Mouse (Mus musculus): ENCODE data around the gene Ppt2.

Gene Ppt2

DNA sequence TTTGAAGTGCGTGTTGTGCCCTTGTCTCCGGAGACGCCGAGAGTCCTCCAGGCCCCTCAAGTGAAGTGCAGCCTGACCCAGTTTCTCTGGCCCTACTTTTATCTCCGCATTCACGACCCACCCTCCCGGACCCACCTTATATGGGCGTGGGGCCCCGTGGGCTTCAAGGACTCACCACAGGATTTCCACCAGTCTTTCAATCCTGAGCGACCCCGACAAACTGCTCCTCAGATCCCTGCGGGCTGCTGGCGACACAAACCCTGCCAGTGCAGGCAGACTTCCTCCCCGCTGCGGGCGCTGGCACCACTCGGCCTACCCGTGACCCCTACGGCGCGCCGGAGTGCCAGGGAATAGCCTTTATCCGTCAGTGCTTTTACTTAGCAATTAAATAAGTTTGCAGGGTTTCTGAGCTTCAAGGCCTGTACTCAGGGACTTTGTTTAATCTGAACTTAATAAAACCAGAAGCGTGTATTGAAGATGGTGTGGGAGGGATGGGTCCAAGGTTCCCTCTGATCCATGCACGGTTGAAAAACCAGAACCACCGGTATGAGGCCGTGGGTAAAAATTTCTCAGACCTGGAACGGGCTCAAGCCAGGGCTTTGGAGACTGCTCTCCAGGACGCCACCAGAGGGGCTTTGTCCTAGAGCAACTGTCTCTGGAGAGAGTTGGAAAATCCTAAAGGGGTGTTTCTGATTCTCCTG is at the start of gene Ppt2:
Ppt2 (minus strand) TSS at position 568 of the 701 bp plus-strand sequence.
- no peak for DNase-seq (ENCODE audit: low read depth)

DNA sequence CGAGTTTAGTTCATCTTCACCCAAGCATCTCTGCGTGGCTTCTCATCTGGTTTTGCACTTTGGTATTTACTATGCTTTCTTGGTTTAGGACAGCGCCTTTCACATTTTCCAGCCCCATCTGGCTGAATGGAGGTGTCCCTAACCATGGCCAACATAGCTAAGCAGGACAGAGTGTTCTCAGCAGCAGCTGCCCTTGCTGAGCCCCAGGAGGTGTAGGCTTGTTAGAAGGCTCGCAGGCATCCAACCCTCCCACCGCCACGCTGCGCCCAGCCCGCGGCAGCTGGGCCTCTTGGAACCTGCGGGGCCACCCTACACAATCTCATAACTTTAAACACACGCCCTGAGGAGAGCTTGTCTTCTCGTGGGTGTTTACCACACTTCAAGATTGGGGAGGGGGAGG is 48.4 kb upstream of the Ppt2 start:
- DNase-seq (ENCODE audit: low read depth), result no peak

DNA sequence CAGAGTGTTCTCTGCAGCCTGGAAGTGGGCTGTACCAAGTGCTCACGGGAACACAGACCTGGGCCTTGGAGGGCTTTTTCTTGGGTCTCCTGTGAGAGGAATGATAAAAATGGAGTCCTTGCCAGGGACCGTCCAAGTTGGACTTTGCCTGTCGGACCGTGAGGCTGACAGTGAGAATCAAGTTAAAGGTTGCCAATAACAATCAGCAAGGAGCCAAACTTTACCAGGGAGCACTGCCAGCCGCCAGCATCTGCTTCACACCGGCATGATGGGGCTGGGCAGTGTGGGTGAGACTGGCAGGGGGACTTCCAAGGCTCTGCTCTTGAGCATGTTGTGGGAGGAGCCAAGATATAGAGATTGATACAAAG is 47.8 kb upstream of the Ppt2 start:
- DNase-seq (ENCODE audit: low read depth), result no peak

DNA sequence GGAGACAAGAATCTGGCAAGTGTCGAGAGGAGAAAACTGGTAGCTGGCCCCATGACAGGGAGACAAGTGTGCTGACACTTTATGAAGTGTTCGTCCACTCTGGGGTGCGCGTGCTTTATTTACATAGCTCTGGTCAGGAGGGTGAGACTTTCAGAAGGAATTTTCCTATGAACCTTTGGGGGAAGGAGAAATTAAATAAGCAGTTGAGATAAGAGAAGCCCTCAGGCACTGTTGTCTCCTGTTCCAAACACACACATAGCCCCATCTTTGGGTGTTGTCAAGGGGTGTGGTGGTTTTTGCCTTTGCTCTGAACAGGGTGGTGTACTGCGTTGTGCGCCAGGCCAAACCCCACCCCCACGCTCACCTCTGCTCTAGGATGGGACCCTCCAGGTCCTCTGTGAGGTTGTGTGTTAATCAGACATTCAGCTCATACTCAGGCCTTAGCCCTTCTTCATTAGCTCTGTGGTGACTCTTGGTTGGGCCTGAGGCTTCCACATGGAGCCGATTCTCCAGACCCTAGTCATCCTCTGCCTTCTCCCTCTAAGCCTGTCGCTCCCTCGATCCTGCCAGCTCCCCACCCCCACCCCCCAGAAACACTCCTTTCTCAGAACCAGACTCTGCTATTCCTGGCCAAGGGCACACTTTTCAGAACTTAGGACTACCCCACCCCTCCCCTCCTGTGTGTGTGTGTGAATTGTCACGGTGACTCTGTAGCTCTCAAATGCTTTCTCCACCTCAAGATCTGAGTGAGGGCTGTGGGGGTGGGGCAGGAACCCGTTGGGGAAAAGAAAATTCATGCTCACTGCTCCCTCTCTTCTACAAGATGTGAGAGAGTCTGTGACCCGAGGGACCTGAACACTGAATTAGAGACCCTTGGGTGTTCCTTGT is 47.1 kb upstream of the Ppt2 start:
- DNase-seq (ENCODE audit: low read depth), result no peak

DNA sequence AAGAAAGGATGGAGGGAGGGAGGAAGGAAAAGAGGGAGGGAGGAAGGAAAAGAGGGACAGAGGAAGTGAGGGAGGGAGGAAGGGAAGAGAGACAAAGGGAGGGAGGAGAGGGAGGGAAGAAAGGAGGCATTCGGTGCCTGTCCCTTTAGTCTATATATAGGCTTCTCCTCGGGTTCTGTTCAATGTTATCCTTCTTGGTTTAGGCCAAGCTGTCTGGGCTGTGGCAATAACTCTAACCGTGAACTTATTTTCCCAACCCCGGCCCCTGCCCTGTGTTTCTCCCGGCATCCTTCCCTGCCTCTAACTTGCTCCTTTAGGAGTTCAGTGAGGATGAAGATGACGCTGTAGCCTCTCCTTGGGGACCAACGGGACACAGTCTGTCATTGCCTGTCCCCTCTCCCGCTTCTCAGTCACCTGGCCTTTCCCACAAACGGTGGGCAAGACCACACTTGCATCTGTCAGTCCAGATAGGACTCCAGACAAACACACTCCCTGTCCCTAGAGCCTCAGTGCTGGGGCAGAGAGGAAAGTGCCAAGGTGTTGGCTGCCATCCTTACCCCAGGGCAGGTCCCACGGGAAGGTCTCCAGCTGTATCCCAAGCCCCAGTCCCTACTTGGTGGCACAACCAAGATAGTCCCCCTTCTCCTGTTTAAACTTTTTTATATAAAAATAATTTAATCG is 46.4 kb upstream of the Ppt2 start:
- no peak for DNase-seq (ENCODE audit: low read depth)

DNA sequence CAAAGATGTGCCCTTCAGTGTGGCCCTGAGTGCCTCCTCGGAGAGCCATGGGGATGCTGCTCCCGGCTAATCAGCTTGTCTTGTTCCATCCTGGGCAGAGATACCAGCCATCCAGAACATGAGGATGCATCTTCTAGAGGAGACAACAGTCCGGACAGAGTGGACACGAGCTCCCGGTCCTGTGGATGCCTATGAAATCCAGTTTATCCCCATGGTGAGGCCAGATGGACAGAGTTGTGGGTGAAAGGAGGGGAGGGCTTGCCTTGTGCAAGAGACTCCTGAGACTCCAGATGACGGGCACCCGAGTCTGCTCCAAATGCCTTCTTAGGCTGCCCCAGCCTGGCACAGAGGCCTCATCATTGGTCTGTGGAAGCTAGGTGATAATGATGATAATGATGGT is 44.8 kb upstream of the Ppt2 start:
- no peak for DNase-seq (ENCODE audit: low read depth)

DNA sequence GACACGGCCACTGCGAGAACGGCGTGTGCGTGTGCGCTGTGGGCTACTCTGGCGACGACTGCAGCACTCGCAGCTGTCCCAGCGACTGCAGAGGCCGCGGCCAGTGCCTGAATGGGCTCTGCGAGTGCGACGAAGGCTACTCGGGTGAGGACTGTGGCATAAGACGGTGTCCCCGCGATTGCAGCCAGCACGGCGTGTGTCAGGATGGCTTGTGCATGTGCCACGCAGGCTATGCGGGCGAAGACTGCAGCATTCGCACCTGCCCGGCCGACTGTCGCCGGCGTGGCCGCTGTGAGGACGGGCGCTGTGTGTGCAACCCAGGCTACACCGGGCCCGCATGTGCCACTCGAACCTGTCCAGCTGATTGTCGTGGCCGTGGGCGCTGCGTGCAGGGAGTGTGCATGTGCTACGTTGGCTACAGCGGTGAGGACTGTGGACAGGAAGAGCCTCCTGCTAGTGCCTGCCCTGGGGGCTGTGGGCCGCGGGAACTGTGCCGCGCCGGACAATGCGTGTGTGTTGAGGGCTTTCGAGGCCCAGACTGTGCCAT is 44.0 kb upstream of the Ppt2 start:
- DNase-seq (ENCODE audit: low read depth), result no peak

DNA sequence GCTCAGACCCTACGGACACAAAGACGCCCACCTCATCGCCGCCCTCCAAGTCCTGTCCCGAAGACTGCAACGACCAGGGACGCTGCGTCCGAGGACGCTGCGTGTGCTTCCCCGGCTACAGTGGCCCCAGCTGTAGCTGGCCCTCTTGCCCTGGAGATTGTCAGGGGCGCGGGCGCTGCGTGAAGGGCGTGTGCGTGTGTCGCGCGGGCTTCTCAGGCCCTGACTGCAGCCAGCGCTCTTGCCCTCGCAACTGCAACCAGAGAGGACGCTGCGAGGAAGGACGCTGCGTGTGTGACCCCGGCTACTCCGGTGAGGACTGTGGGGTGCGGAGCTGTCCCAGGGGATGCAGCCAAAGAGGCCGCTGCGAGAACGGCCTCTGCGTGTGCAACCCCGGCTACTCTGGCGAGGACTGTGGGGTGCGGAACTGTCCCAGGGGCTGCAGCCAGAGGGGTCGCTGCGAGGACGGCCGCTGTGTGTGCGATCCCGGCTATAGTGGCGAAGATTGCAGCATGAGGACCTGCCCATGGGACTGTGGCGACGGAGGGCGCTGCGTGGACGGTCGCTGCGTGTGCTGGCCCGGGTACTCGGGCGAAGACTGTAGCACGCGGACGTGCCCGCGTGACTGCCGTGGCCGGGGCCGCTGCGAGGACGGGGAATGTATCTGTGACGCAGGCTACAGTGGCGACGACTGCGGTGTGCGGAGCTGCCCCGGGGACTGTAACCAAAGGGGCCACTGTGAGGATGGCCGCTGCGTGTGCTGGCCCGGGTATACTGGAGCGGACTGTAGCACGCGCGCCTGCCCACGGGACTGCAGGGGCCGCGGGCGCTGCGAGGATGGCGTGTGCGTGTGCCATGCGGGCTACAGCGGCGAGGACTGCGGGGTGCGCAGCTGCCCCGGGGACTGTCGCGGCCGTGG is 43.1 kb upstream of the Ppt2 start:
- no peak for DNase-seq (ENCODE audit: low read depth)

DNA sequence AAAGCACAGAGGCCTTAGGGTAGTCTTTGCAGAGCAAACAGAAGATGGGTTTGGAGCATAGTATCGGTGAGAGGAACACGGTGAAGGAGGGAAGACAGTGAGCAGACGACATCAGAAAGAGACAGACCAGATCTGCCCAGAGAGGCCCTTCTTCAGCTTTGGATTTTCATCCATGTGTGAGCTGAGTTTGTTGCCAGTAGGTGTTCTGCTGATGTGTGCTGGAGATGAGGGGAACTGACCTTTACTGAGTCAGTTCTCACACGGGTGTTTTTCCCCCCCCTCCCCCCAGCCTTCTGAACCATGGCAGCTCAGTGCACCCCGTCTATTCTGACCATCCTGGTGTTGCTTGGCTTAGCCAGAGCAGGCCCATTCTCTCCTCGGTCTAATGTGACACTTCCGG is 41.9 kb upstream of the Ppt2 start, which contains the start of gene Tnxb:
Tnxb (plus strand) TSS at position 301 of the 400 bp plus-strand sequence.
- DNase-seq (ENCODE audit: low read depth), result no peak

DNA sequence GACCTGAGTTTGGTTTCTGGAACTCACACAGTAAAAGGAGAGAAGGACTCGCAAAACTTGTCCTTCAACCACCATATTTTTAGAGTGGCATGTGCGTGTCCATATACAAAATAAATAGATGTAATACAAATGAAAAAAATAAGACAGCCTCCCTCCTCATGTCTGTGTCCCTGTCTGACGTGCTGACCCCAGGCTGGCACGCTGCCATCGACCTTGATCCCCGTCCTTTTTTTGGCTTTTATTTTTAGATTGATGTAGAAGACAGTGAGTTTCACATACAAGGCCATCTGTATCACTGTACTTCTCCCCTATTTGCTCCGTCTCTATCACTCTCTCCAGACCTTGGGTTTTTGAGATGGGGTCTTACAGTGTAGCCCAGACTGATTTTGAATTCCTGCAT is 36.2 kb upstream of the Ppt2 start:
- DNase-seq (ENCODE audit: low read depth), result no peak

DNA sequence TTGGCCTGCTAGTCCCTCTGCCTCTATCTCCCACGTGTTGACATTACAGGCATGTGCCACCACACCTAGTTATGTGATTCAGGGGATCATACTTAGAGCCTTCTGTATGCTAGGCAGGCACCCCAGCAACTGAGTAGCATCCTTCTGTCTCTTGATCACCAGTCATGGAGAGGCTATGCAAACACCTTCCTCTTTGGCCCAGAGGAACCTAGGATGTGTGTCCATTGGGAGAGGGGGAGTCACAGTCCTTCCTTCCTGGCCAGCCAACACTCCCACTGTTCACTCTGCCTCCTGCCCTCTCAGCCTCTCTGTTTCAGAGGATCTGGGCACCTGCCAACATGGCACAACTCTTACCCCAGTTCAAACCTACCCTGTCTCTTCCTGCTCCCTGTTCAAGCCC is 35.2 kb upstream of the Ppt2 start:
- no peak for DNase-seq (ENCODE audit: low read depth)

DNA sequence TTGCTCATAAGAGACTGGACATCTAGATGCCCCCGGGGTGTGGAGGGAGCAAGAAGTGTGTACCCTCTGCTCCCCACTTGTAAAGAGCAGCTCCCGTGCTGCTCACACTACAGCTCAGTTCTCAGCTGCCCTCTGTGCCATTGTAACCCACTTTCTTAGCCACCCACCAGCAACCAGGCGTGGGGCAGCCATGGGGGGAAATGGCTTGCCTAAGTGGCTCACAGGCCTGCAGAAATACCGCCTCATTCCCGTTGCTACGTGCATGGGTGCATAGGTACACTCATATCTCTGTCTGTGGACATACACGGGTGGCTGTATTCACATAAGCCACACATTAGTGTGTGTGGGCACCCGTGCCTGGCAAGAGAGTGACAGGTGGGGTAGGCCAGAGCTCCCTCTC is 34.7 kb upstream of the Ppt2 start:
- DNase-seq (ENCODE audit: low read depth), result no peak

DNA sequence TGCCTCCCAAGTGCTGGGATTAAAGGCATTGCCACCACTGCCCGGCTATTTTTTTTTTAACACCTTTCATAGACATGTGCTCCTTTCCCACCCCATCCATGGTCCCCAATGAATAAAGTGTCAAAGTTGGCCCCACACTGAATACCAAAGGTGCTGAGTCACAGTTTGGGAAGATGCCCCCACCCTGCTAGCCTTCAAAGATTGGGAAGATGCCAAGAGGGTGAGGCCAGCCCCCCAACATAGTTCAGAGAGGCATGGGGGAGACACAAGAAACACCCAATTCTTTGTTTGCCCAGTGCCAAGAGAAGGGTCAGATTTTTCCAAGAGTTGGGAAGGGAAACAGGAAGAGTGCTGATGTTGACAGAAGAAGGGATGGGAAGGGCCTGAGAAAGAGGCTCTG is 34.2 kb upstream of the Ppt2 start:
- no peak for DNase-seq (ENCODE audit: low read depth)

DNA sequence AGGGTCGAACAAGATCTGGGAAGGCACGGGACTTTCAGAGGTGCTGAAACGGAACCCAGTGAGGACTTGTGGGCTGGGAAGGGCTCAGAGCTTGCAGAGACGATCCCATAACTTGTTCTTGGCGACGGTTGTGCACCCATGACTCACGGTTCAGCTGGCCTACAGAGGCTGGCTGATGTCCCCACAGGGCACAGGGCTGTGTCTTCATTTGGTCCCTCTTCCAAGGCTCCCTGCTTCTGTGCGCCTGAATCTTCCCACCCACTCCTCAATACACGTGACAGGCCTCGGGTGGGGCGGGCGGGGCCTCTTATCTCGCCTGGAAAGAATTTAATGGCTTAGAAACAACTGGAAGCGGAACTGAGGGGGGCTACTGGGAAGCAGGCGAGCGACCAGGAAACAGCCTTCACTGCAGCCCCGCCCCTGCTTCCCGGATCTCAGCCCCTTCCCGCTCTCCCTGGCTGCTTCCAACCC is 32.8 kb upstream of the Ppt2 start:
- DNase-seq (ENCODE audit: low read depth), result no peak

DNA sequence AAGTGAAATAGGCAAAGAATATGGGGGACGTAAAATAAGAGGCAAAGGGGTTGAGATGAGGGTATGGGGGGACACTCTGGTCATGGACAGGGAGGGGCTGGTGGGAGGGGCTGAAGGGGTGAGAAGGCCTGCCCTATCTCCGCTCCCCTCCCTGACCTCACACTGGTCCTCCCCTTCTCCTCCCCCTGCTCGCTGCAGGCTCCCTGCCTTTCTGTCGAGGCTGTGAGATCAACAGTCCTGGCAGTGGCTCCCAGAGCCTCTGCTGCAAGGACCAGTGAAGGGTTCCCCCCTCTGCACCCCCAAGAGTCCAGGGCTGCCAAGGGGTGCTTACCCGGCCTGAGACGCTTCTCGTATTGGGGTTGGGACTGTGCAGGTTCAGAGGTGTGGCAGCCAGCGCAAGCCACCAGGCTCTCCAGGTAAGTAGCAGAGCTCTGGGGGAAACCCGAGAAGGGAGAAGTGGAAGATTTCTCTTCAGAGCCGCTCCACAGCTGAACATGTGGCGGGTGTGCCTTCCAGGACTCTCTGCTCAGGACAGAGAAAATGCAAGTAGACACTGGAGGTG is 32.0 kb upstream of the Ppt2 start:
- no peak for DNase-seq (ENCODE audit: low read depth)

DNA sequence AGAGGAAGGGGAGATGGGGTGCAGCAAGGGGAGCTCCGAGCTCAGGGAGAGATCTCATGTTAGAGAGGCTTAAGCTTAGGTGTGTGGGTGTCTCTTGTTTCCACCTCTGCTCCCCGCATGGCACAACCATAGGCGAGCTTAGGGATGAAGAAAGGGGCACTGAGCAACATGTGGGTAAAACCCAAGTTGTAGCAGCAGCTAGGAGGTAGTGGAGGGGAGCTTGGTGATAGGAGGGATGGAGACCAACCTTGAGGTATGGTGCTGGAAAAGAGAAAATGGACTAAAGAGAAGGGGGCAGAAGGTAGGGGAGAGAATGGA is 31.5 kb upstream of the Ppt2 start:
- no peak for DNase-seq (ENCODE audit: low read depth)

DNA sequence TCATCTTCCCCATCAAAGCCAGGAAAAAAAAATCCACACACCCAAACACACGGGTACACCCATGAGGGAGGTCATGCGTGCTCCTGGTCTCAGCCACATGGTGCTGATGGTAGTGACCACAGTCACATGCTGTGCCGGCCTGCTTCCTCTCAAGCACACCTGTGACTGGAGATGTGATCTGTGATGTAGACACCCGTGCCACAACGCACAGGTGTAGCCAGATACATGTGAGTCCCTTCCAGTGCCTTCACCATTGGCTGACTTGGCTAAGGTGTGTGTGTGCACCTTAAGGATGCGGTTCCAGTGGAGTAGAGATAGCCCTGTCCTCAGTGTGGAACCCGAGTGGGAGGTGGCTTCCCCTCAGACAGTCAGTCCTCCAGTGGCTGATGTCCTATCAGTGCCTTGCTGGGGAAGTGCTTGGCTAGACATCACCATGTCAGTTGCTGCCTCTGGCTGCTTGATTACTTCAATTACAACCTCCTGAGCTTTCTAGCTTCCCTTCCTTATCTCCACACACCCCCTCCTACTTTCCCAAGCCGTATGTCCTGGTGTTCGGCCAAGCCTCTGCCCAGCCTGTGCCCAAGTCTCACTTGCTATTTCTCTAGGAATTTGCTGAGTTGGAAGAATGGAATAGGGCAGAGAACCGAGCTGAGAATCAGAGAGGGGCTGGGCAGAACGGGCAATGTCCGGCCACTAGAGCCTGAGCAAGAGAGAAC is 31.0 kb upstream of the Ppt2 start:
- no peak for DNase-seq (ENCODE audit: low read depth)

DNA sequence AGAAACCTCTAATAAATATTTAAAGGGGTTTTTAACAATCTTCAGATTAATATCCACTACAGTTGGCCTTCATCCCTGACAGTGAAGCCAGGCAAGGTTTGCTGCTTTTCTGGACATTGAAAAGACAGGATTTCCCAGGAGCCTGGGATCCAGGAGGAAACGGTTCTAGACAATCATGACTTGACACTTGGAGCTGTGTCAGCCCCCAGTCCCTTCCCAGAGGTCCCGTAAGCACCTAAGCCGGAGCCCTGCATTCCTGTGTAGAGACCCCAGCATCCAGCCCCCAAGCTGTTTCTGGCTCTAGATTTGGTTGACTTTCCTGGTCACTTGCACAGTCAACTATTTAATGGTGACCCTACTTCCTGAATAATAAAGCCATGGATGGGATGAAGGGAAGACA is 30.3 kb upstream of the Ppt2 start:
- DNase-seq (ENCODE audit: low read depth), result no peak

DNA sequence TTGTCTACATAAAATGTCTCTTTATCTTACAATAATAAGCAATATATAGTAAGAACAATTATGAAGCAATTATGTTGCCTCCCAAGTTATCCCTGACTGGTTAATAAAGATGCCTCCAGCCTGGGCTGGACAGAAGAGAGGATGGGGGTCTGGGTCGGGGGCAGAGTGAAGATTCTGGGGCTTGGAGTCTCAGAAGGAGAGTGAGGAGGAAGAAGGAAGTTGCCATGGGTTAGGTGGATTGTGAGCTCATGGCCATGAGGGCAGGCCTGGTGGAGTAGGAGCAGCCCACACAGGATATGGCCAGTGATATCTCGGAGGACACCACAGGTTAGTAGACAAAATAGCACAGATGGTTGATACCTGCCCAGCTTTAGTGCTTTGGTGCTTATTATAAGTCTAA is 29.8 kb upstream of the Ppt2 start:
- DNase-seq (ENCODE audit: low read depth), result no peak

DNA sequence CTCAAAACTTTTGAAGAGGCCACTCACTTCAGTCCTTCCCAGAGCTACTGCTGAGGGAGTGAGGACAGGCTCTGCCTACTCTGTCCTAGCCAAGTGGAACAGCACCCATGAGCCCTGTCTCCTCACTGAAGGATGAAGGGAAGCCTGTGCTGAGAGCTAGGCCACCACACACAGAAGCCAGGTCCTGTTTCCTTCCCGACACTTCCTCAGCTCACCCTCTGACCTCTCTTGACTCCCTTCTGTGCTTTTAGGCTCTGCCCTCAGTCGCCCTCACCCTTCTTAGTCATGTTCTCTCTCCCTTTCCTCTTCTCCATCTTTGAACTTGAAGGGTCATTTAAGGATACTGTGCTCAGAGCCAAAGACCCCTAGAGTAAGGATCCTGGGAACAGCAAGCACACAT is 29.0 kb upstream of the Ppt2 start:
- DNase-seq (ENCODE audit: low read depth), result no peak

DNA sequence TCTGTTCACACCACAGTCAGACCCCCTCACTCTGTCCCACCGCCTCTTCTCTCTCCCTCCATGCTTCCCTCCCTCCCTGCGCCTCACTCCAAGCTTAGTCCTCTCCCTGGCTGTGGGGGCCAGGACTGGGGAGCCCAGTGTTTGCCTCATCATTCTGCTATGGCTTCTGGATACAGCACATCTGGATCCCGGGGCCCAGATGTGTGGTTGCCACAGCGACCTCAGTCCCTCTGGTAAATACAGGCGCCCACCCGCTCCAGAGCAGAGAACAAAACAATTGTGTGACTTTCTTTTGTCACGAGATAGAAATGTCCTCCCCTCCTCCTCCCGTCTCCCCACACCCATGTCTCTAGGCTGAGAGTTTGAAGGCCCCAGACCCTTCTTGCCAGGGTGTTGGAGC is 28.4 kb upstream of the Ppt2 start:
- no peak for DNase-seq (ENCODE audit: low read depth)
